Mouse (Mus musculus) hindbrain, embryonic 16.5 days (tissue): ENCODE data around the gene Kalrn. TPM values are rescaled to one million over a fixed set of nuclear protein-coding genes. Genes with fewer than 3 reads are reported as not detected.

Experiments
- ATAC-seq: fragments of 200-750 bp; cut with Nextera tagmentation; 2 replicates; pipeline ENCODE4 v1.8.0; 2017; ENCODE audit warnings: moderate TSS enrichment, moderate library complexity
- H3K27ac ChIP-seq: fragments of 300-500 bp; sonication (generic); 2 replicates; pipeline ENCODE4 v1.5.1; 2014; ENCODE audit warnings: low read depth, mild to moderate bottlenecking, control low read depth, low read length, moderate library complexity
- H3K27me3 ChIP-seq: fragments of 300-500 bp; sonication (generic); replicated peaks from 2 replicates; pipeline ENCODE4 v1.6.1; 2014; ENCODE audit warnings: low read length; ENCODE audit not compliant: control insufficient read depth, insufficient read depth
- H3K36me3 ChIP-seq: fragments of 300-500 bp; sonication (generic); 2 replicates; pipeline ENCODE4 v1.6.1; 2014; ENCODE audit warnings: mild to moderate bottlenecking, low read length, moderate library complexity, mixed read lengths; ENCODE audit not compliant: control insufficient read depth, insufficient read depth
- H3K4me1 ChIP-seq: fragments of 300-500 bp; sonication (generic); 2 replicates; pipeline ENCODE4 v1.6.1; 2014; ENCODE audit warnings: low read depth, low read length; ENCODE audit not compliant: control insufficient read depth, insufficient read depth
- H3K4me2 ChIP-seq: fragments of 300-500 bp; sonication (generic); 2 replicates; pipeline ENCODE4 v1.6.1; 2014; ENCODE audit warnings: mild to moderate bottlenecking, low read length, control low read depth, moderate library complexity
- H3K4me3 ChIP-seq: fragments of 300-500 bp; sonication (generic); 2 replicates; pipeline ENCODE4 v1.5.1; 2014; ENCODE audit warnings: mild to moderate bottlenecking, low read length, control low read depth, moderate library complexity
- H3K9ac ChIP-seq: fragments of 300-500 bp; sonication (generic); 2 replicates; pipeline ENCODE4 v1.6.1; 2014; ENCODE audit warnings: low read depth, mild to moderate bottlenecking, control low read depth, low read length, moderate library complexity
- H3K9me3 ChIP-seq: fragments of 300-500 bp; sonication (generic); 2 replicates; pipeline ENCODE4 v1.6.1; 2014; ENCODE audit warnings: mild to moderate bottlenecking, low read length, moderate library complexity; ENCODE audit not compliant: control insufficient read depth
- WGBS: fragments of 180-500 bp; shearing (Covaris S2); extraction: QIAGEN DNeasy Blood & Tissue Kit; methylation state at CpG from one replicate; pipeline ENCODE4 v1.1.7; 2014; 5-methylcytosine and 5-hydroxymethylcytosine counted together
- polyA plus RNA-seq: library from polyadenylated mRNA; unstranded; fragments of >200 nt; fragmentation: Nextera tagmentation; extraction: Ambion mirVana; gene quantifications from 2 replicates; pipeline ENCODE4 v1.2.1, GENCODE M21; 2015

Kalrn gene
- polyA plus RNA-seq, 1 experiment from 2014 or later, result 20.9 TPM

GRCm38 (mm10) chr16:34274607-34275006 is 298.7 kb downstream of the Kalrn start:
- no peaks in the 10 kb centered on the region for H3K27me3 ChIP-seq
- no peak overlapping the region for H3K4me3 ChIP-seq
- H3K36me3 ChIP-seq, result no peaks in the 10 kb centered on the region
- ATAC-seq, result no peak
- H3K4me2 ChIP-seq, result no peak overlapping the region
- H3K9me3 ChIP-seq, result no peaks in the 10 kb centered on the region
- H3K9ac ChIP-seq, result no peak overlapping the region
- H3K27ac ChIP-seq, result no peak overlapping the region
- H3K4me1 ChIP-seq, result no peaks in the 10 kb centered on the region

DNA sequence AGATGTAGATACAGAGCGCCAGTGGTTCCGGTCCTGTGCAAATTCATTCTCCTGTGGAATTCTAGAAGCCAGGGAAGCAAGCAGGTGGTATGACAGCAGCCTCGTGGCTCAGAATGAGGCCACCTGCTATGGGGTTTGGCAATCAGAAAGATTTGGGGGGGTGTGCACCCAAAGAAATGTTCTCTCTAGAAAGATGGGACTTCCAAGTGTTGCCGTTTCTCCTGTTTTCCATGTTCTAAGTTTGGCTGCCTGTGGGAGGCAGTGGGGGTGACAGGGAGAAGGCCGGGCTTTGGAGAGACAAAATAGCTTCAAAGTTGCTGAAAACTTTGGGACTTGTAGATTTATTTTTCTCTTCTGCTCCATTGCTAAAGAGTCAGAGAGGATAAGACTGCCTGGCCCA is 301.9 kb downstream of the Kalrn start:
- 89% methylated on average over 5 of the region's 5 CpGs for WGBS
- Histone ChIP-seq H3K9ac (no peak overlapping the region), H3K4me3 (no peak overlapping the region), H3K36me3 (no peaks in the 10 kb centered on the region), H3K27ac (no peak overlapping the region), H3K4me2 (no peak overlapping the region), H3K4me1 (no peaks in the 10 kb centered on the region), H3K27me3 (no peaks in the 10 kb centered on the region), H3K9me3 (no peaks in the 10 kb centered on the region)
- ATAC-seq, result no peak

GRCm38 (mm10) chr16:34270681-34271080 is 302.7 kb downstream of the Kalrn start:
- no peak for ATAC-seq
- Histone ChIP-seq H3K27me3 (no peaks in the 10 kb centered on the region), H3K4me1 (no peaks in the 10 kb centered on the region), H3K4me2 (no peak overlapping the region), H3K27ac (no peak overlapping the region), H3K36me3 (no peaks in the 10 kb centered on the region), H3K9ac (no peak overlapping the region), H3K9me3 (no peaks in the 10 kb centered on the region), H3K4me3 (no peak overlapping the region)
- 92% methylated on average over 2 of the region's 2 CpGs for WGBS

GRCm38 (mm10) chr16:34269642-34270041 is 303.7 kb downstream of the Kalrn start:
- H3K9ac ChIP-seq, result no peak overlapping the region
- H3K27ac ChIP-seq, result no peak overlapping the region
- H3K9me3 ChIP-seq, result no peaks in the 10 kb centered on the region
- no peak overlapping the region for H3K4me2 ChIP-seq
- no peak overlapping the region for H3K4me3 ChIP-seq
- no peaks in the 10 kb centered on the region for H3K36me3 ChIP-seq
- no peak for ATAC-seq
- no peaks in the 10 kb centered on the region for H3K27me3 ChIP-seq
- WGBS, result 59% methylated on average over 8 of the region's 8 CpGs
- H3K4me1 ChIP-seq, result no peaks in the 10 kb centered on the region

GRCm38 (mm10) chr16:34267751-34268150 is 305.6 kb downstream of the Kalrn start:
- Histone ChIP-seq H3K36me3 (no peaks in the 10 kb centered on the region), H3K4me2 (no peak overlapping the region), H3K4me1 (peaks cover 8% of the 10 kb centered on the region), H3K9ac (no peak overlapping the region), H3K9me3 (no peaks in the 10 kb centered on the region), H3K27ac (no peak overlapping the region), H3K27me3 (no peaks in the 10 kb centered on the region), H3K4me3 (no peak overlapping the region)
- WGBS, result 100% methylated on average over 1 of the region's 1 CpGs
- no peak for ATAC-seq

- Histone ChIP-seq H3K9ac (no peak overlapping the region), H3K36me3 (no peaks in the 10 kb centered on the region), H3K9me3 (no peaks in the 10 kb centered on the region), H3K4me2 (no peak overlapping the region), H3K27ac (no peak overlapping the region), H3K27me3 (no peaks in the 10 kb centered on the region), H3K4me3 (no peak overlapping the region), H3K4me1 (peaks cover 14% of the 10 kb centered on the region)
- WGBS, result 78% methylated on average over 3 of the region's 3 CpGs
- no peak for ATAC-seq
These were observed 308.7 kb downstream of the Kalrn start for GRCm38 (mm10) chr16:34264671-34265070.

GRCm38 (mm10) chr16:34262731-34263460 is 310.4 kb downstream of the Kalrn start:
- Histone ChIP-seq H3K36me3 (no peaks in the 10 kb centered on the region), H3K4me1 (peaks cover 14% of the 10 kb centered on the region), H3K4me2 (no peak overlapping the region), H3K9me3 (no peaks in the 10 kb centered on the region), H3K27ac (no peak overlapping the region), H3K4me3 (no peak overlapping the region), H3K9ac (no peak overlapping the region), H3K27me3 (no peaks in the 10 kb centered on the region)
- 63% methylated on average over 22 of the region's 22 CpGs for WGBS
- ATAC-seq, result peak; percentile 60; the same call in 1 of the 2 replicates

- H3K4me1 ChIP-seq, result peaks cover 14% of the 10 kb centered on the region
- H3K36me3 ChIP-seq, result no peaks in the 10 kb centered on the region
- no peak overlapping the region for H3K4me3 ChIP-seq
- 32% methylated on average over 10 of the region's 10 CpGs for WGBS
- H3K27me3 ChIP-seq, result no peaks in the 10 kb centered on the region
- H3K4me2 ChIP-seq, result no peak overlapping the region
- H3K9me3 ChIP-seq, result no peaks in the 10 kb centered on the region
- ATAC-seq, result peak; percentile 58
- H3K9ac ChIP-seq, result no peak overlapping the region
- H3K27ac ChIP-seq, result no peak overlapping the region
These were observed 312.1 kb downstream of the Kalrn start for GRCm38 (mm10) chr16:34260971-34261924.

DNA sequence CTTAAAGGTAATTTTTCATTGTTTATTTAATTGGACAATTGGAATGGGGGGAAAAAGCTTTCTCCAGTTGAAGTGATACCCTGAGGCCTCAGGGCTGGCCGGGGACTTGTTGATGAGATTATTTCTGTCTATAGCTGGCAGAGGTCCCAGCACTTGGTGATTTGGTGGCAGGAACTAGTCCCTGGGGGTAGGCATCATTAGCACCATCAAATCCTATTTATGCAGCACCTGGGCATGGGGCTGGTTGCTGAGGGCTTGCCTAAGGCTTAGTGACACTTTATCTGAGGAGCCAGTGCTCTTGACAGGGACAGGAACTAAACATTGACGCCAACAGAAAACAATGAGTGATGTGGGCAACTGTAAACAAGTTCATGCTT is 318.7 kb downstream of the Kalrn start:
- no peak overlapping the region for H3K4me3 ChIP-seq
- H3K4me2 ChIP-seq, result no peak overlapping the region
- no peaks in the 10 kb centered on the region for H3K36me3 ChIP-seq
- WGBS, result 22% methylated on average over 2 of the region's 2 CpGs
- no peak overlapping the region for H3K9ac ChIP-seq
- H3K27ac ChIP-seq, result no peak overlapping the region
- no peaks in the 10 kb centered on the region for H3K9me3 ChIP-seq
- peak; percentile 61 for ATAC-seq
- H3K27me3 ChIP-seq, result no peaks in the 10 kb centered on the region
- H3K4me1 ChIP-seq, result peaks cover 6% of the 10 kb centered on the region
